Mouse (Mus musculus): ENCODE results near the gene Rcn3.

- TF ChIP-seq EP300 (IDR thresholded peaks at IDR 0.05; ENCODE audit: low read depth) (no peak), CTCF (IDR thresholded peaks at IDR 0.05; ENCODE audit: low read depth) (no peak)
Observed at GRCm38 (mm10) chr7:45092048-45092447, at the start of gene Rcn3.
